Mouse (Mus musculus) C2C12 (cell line): ENCODE data around the gene Tgds.

Experiments used
- CEBPB ChIP-seq: IDR thresholded peaks from one replicate; pipeline ENCODE4 v1.6.1; 2011; ENCODE audit warnings: low read depth, mild to moderate bottlenecking, control low read depth, moderate library complexity
- CTCF ChIP-seq: IDR thresholded peaks from one replicate; pipeline ENCODE4 v1.5.1; 2011; ENCODE audit not compliant: control insufficient read depth, insufficient read depth, insufficient read length
- MAX ChIP-seq: IDR thresholded peaks from one replicate; pipeline ENCODE4 v1.6.1; 2011; ENCODE audit warnings: mild to moderate bottlenecking, control low read depth
- USF1 ChIP-seq: IDR thresholded peaks from one replicate; pipeline ENCODE4 v1.6.1; 2011; ENCODE audit warnings: low read depth, mild to moderate bottlenecking, control low read depth, moderate library complexity

GRCm38 (mm10) chr14:118132642-118132977 is at the start of gene Tgds:
- no peak for TF ChIP-seq CTCF
- no peak for TF ChIP-seq USF1
- TF ChIP-seq CEBPB: no peak
- TF ChIP-seq MAX: no peak
